Mouse (Mus musculus): ENCODE results near the gene Ubxn1. TPM values are rescaled to one million over a fixed set of nuclear protein-coding genes. Genes with fewer than 3 reads are reported as not detected.
"Not testable (repeated sequence)": the region's sequence is repeated elsewhere in the genome, so short reads cannot be mapped to it uniquely, and the experiment has no call there.

Gene Ubxn1
- total RNA-seq, 2 experiments from 2014 or later = 182 to 211 TPM

- intact Hi-C loops (cut with DNase I; ENCODE audit: low total_unique reads) = no loop called here
- DNase-seq = no peak
These were observed 24.2 kb downstream of the Ubxn1 start for GRCm38 (mm10) chr19:8895397-8895960.

GRCm38 (mm10) chr19:8896231-8896630 lies 24.9 kb downstream of the Ubxn1 start:
- intact Hi-C loops (cut with DNase I; ENCODE audit: low total_unique reads); DNase-seq: not testable (repeated sequence)

GRCm38 (mm10) chr19:8897211-8897864 lies 26.0 kb downstream of the Ubxn1 start:
- peak; percentile 68 for DNase-seq
- intact Hi-C loops (cut with DNase I; ENCODE audit: low total_unique reads) = not testable (repeated sequence)

- intact Hi-C loops (cut with DNase I; ENCODE audit: low total_unique reads) = no loop called here
- peak; percentile 96 for DNase-seq
These were observed 26.7 kb downstream of the Ubxn1 start, which contains the start of gene Ganab for GRCm38 (mm10) chr19:8897865-8898495. Gene Ganab, plus strand, starts transcription at chr19:8898071.

GRCm38 (mm10) chr19:8898576-8898975 lies 27.3 kb downstream of the Ubxn1 start:
- no peak for DNase-seq
- intact Hi-C loops (cut with DNase I; ENCODE audit: low total_unique reads) = no loop called here

GRCm38 (mm10) chr19:8899079-8899478 lies 27.8 kb downstream of the Ubxn1 start:
- DNase-seq = no peak
- intact Hi-C loops (cut with DNase I; ENCODE audit: low total_unique reads) = no loop called here

GRCm38 (mm10) chr19:8903412-8903811 lies 32.1 kb downstream of the Ubxn1 start:
- intact Hi-C loops (cut with DNase I; ENCODE audit: low total_unique reads) = loop anchor here (10.0 kb wide), 1 partner anchor 51 kb away; the partner anchor contains the start of gene Tut1
- DNase-seq = no peak

- intact Hi-C loops (cut with DNase I; ENCODE audit: low total_unique reads) = loop anchor here (10.0 kb wide), 1 partner anchor 46 kb away; the partner anchor contains the start of gene Tut1
- DNase-seq = no peak
These were observed 37.2 kb downstream of the Ubxn1 start for GRCm38 (mm10) chr19:8908531-8908930.

GRCm38 (mm10) chr19:8911810-8912209 lies 40.5 kb downstream of the Ubxn1 start:
- intact Hi-C loops (cut with DNase I; ENCODE audit: low total_unique reads) = no loop called here
- DNase-seq = no peak

GRCm38 (mm10) chr19:8914212-8914611 lies 42.9 kb downstream of the Ubxn1 start:
- intact Hi-C loops (cut with DNase I; ENCODE audit: low total_unique reads) = no loop called here
- no peak for DNase-seq

- no peak for DNase-seq
- intact Hi-C loops (cut with DNase I; ENCODE audit: low total_unique reads) = no loop called here
These were observed 47.7 kb downstream of the Ubxn1 start for GRCm38 (mm10) chr19:8919000-8919399.

GRCm38 (mm10) chr19:8919684-8920072 lies 48.4 kb downstream of the Ubxn1 start:
- intact Hi-C loops (cut with DNase I; ENCODE audit: low total_unique reads) = no loop called here
- no peak for DNase-seq

- intact Hi-C loops (cut with DNase I; ENCODE audit: low total_unique reads) = no loop called here
- peak; percentile 97 for DNase-seq
These were observed 48.9 kb downstream of the Ubxn1 start, which contains the start of gene B3gat3 for GRCm38 (mm10) chr19:8920073-8920736. Gene B3gat3, plus strand, starts transcription at chr19:8920374.

GRCm38 (mm10) chr19:8920836-8921291 lies 49.6 kb downstream of the Ubxn1 start:
- intact Hi-C loops (cut with DNase I; ENCODE audit: low total_unique reads) = no loop called here
- DNase-seq = no peak

GRCm38 (mm10) chr19:8921741-8922140 lies 50.4 kb downstream of the Ubxn1 start:
- DNase-seq = no peak
- intact Hi-C loops (cut with DNase I; ENCODE audit: low total_unique reads) = no loop called here

Small RNA genes within 50 kb of the gene (microRNA-seq; reads per million reads assigned to microRNA genes)
- 0 reads per million in 2 experiments for gene Mir5136

Other genes starting within 250 kb of the Ubxn1 start
- under 1 TPM in 1 of 2 experiments, not detected in 1; 0.02 TPM for gene Chrm1, start 207.7 kb upstream of the Ubxn1 start, total RNA-seq (2021)
- 10 to 100 TPM; 24.6 to 26.8 TPM for gene Slc3a2, start 148.1 kb upstream of the Ubxn1 start, total RNA-seq (2021)
- gene Wdr74, start 135.7 kb upstream of the Ubxn1 start, total RNA-seq (2021) = 10 to 100 TPM; 21.7 to 23.4 TPM
- not detected for gene 1700092M07Rik, start 130.8 kb upstream of the Ubxn1 start, total RNA-seq (2021)
- 10 to 100 TPM; 24.1 to 28.0 TPM for gene Stx5a, start 130.1 kb upstream of the Ubxn1 start, total RNA-seq (2021)
- gene Nxf1, start 114.4 kb upstream of the Ubxn1 start, total RNA-seq (2021) = 10 to 100 TPM; 32.5 to 33.2 TPM
- gene Tmem223, start 100.5 kb upstream of the Ubxn1 start, total RNA-seq (2021) = 10 to 100 TPM; 78.5 to 81.9 TPM
- gene Tmem179b, start 97.0 kb upstream of the Ubxn1 start, total RNA-seq (2021) = 10 to 100 TPM in 1 of 2 experiments, 1 to 10 TPM in 1; 9.7 to 11.1 TPM
- 1 to 10 TPM; 9.0 to 9.4 TPM for gene Taf6l, start 85.1 kb upstream of the Ubxn1 start, total RNA-seq (2021)
- 10 to 100 TPM; 34.1 to 35.5 TPM for gene Polr2g, start 72.9 kb upstream of the Ubxn1 start, total RNA-seq (2021)
- 1 to 10 TPM in 1 of 2 experiments, under 1 TPM in 1; 0.62 to 1.5 TPM for gene Zbtb3, start 68.9 kb upstream of the Ubxn1 start, total RNA-seq (2021)
- 10 to 100 TPM in 1 of 2 experiments, 1 to 10 TPM in 1; 9.6 to 10.7 TPM for gene Ttc9c, start 52.2 kb upstream of the Ubxn1 start, total RNA-seq (2021)
- gene Hnrnpul2, start 51.5 kb upstream of the Ubxn1 start, total RNA-seq (2021) = 10 to 100 TPM; 35.4 to 37.3 TPM
- gene AC129217.1, start 41.7 kb upstream of the Ubxn1 start, total RNA-seq (2021) = not detected
- 10 to 100 TPM; 14.4 to 15.6 TPM for gene Bscl2, start 34.0 kb upstream of the Ubxn1 start, total RNA-seq (2021)
- gene Gng3, start 32.3 kb upstream of the Ubxn1 start, total RNA-seq (2021) = not detected
- gene Lrrn4cl, start 20.7 kb upstream of the Ubxn1 start, total RNA-seq (2021) = 10 to 100 TPM in 1 of 2 experiments, 1 to 10 TPM in 1; 7.8 to 11.0 TPM
- gene Uqcc3, start 9.4 kb downstream of the Ubxn1 start, total RNA-seq (2021) = 10 to 100 TPM; 55.1 to 64.7 TPM
- gene Lbhd1, start 12.2 kb downstream of the Ubxn1 start, total RNA-seq (2021) = 1 to 10 TPM; 4.4 to 6.7 TPM
- gene Gm49403, start 12.4 kb downstream of the Ubxn1 start, total RNA-seq (2021) = not detected
- gene 1810009A15Rik, start 17.4 kb downstream of the Ubxn1 start, total RNA-seq (2021) = 10 to 100 TPM; 20.3 to 26.3 TPM
- 1 to 10 TPM in 1 of 2 experiments, not detected in 1; 3.3 TPM for gene Gm49416, start 17.4 kb downstream of the Ubxn1 start, total RNA-seq (2021)
- 10 to 100 TPM in 1 of 2 experiments, 1 to 10 TPM in 1; 9.5 to 10.3 TPM for gene Ints5, start 21.5 kb downstream of the Ubxn1 start, total RNA-seq (2021)
- 10 to 100 TPM; 30.7 to 34.3 TPM for gene Ganab, start 26.6 kb downstream of the Ubxn1 start, total RNA-seq (2021)
- 10 to 100 TPM; 21.4 to 24.2 TPM for gene B3gat3, start 48.9 kb downstream of the Ubxn1 start, total RNA-seq (2021)
- 1 to 10 TPM; 4.9 to 6.0 TPM for gene Rom1, start 57.9 kb downstream of the Ubxn1 start, total RNA-seq (2021)
- 1 to 10 TPM; 8.6 to 8.9 TPM for gene Eml3, start 58.1 kb downstream of the Ubxn1 start, total RNA-seq (2021)
- 10 to 100 TPM; 27.4 to 27.9 TPM for gene Mta2, start 70.4 kb downstream of the Ubxn1 start, total RNA-seq (2021)
- 1 to 10 TPM; 8.2 to 8.4 TPM for gene Tut1, start 82.4 kb downstream of the Ubxn1 start, total RNA-seq (2021)
- gene Eef1g, start 95.5 kb downstream of the Ubxn1 start, total RNA-seq (2021) = 100 to 1,000 TPM; 500 to 587 TPM
- gene Ahnak, start 117.8 kb downstream of the Ubxn1 start, total RNA-seq (2021) = 100 to 1,000 TPM; 194 to 197 TPM
- not detected for gene Scgb1a1, start 216.5 kb downstream of the Ubxn1 start, total RNA-seq (2021)

Data from gastrocnemius, postnatal 14 days (tissue).